ENCODE assay signal across 13 mouse cellular contexts in the genomic region with DNA sequence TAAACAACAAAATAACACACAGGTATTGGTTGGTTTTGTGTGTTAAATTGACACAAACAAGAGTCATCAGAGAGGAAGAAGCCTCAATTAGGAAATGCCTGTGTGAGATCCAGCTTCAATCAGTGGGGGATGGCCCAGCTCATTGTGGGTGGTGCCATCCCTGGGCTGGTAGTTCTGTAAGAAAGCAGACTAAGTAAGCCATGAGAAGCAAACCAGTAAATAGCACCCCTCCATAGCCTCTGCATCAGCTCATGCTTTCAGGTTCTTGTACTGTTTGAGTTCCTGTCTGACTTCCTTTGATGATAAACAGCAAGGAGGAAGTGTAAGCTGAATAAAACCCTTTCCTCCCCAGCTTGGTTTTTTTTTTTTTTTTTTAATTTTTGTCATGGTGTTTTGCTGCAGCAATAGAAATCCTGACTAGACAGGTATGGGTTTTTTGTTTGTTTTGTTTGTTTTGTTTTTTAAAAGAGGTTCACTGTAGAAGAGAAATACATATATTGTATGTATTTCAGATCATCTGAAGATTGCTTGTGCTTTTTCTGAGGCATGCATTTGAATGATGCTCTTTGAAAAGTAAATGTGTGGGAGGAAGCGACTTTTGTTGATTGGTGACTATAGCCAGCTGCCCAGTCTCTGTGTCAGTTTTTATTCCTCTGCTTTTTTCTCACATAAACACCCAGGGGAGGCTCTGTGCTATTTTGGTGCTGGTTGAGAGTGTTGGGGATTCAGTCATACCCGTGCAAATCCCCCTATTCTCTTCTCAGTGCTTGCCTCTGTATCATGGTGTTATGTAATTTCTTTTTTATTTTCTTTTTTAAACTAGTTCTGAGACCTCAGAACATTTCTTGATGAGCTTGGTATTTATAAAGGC. TPM values are rescaled to one million over a fixed set of nuclear protein-coding genes. Genes with fewer than 3 reads are reported as not detected.
DNase-seq lines count a peak whose midpoint lies in the region; ATAC-seq lines count a peak whose summit lies in the region.
"Had no signal": no experiment of that assay in that cellular context is flagged by ENCODE, and none has a peak within 500 bp of the region (broad histone marks: within the 10 kb centered on the region; RNA-seq: fewer than 3 reads in every experiment).

No protein-coding gene starts in this region.

- H3K4me1 ChIP-seq in heart, embryonic 12.5 days (replicated peaks), result peaks cover 13% of the 10 kb centered on the region
- H3K4me1 ChIP-seq in embryonic facial prominence, embryonic 10.5 days, result no peaks in the 10 kb centered on the region

- WGBS in heart, embryonic 12.5 days, result 47% methylated on average over 2 of the region's 2 CpGs
- WGBS in embryonic facial prominence, embryonic 10.5 days, result 67% methylated on average over 2 of the region's 2 CpGs

- H3K4me2 ChIP-seq in heart, embryonic 12.5 days, result no peak overlapping the region
- H3K4me2 ChIP-seq: lung, embryonic 14.5 days had no signal

- no peak for ATAC-seq in heart, embryonic 12.5 days (ENCODE audit: insufficient number of reproducible peaks, low FRiP score)
- ATAC-seq: intestine, embryonic 16.5 days; Patski had no signal

- peak; percentile 80 for DNase-seq in heart, adult 11 months
- DNase-seq in A20 (ENCODE audit: low read depth, low spot score), result peak; percentile 68
- peak; percentile 81 for DNase-seq in brain, adult 2 months (ENCODE audit: low read depth, low spot score)
- DNase-seq in right cerebral cortex, postnatal 25 days, result peak; percentile 21
- DNase-seq in neural tube, embryonic 10.5 days (ENCODE audit: extremely low spot score, low spot score), result no peak
- DNase-seq in embryonic facial prominence, embryonic 10.5 days (ENCODE audit: low spot score), result no peak
- no peak for DNase-seq in embryo, embryonic 10 days (ENCODE audit: low spot score)
- DNase-seq: adrenal gland, postnatal 10 days; heart, postnatal 4 days; lung, embryonic 14.5 days had no signal

- no peaks in the 10 kb centered on the region for H3K27me3 ChIP-seq in heart, embryonic 12.5 days (replicated peaks)
- no peaks in the 10 kb centered on the region for H3K27me3 ChIP-seq in embryonic facial prominence, embryonic 10.5 days (replicated peaks; ENCODE audit: low read depth, poor library complexity, severe bottlenecking)
- H3K27me3 ChIP-seq: Patski had no signal

- H3K27ac ChIP-seq in heart, embryonic 12.5 days (ENCODE audit: poor library complexity, severe bottlenecking), result no peak overlapping the region
- no peak overlapping the region for H3K27ac ChIP-seq in embryonic facial prominence, embryonic 10.5 days (replicated peaks)

- no peak overlapping the region for H3K4me3 ChIP-seq in heart, embryonic 12.5 days
- H3K4me3 ChIP-seq in embryonic facial prominence, embryonic 10.5 days, result no peak overlapping the region

- no peaks in the 10 kb centered on the region for H3K36me3 ChIP-seq in heart, embryonic 12.5 days
- no peaks in the 10 kb centered on the region for H3K36me3 ChIP-seq in embryonic facial prominence, embryonic 10.5 days (replicated peaks)

- H3K9me3 ChIP-seq in heart, embryonic 12.5 days (replicated peaks), result no peaks in the 10 kb centered on the region
- no peaks in the 10 kb centered on the region for H3K9me3 ChIP-seq in embryonic facial prominence, embryonic 10.5 days

- no peak overlapping the region for H3K9ac ChIP-seq in heart, embryonic 12.5 days
- H3K9ac ChIP-seq: lung, embryonic 14.5 days had no signal

RNA-seq across cellular contexts. Expression of a gene that starts 42.4 kb away (rescaled TPM):
- polyA plus RNA-seq in heart, embryonic 12.5 days (2016; fragmentation: Nextera tagmentation; extraction: Ambion mirVana), result 14.2 and 17.5 TPM in 2 replicates
- 0.69 and 0.93 TPM in 2 replicates for polyA plus RNA-seq in embryonic facial prominence, embryonic 10.5 days (2016; fragmentation: Nextera tagmentation; extraction: Ambion mirVana)

Comparison
In these comparisons a context has a peak if more than half of its experiments do, and no peak if none do; other contexts are left out.
1. DNase-seq: peak in heart, adult 11 months (single experiment), A20 (single experiment), brain, adult 2 months (single experiment) and right cerebral cortex, postnatal 25 days (single experiment); none in neural tube, embryonic 10.5 days (single experiment), embryonic facial prominence, embryonic 10.5 days (single experiment) and embryo, embryonic 10 days (single experiment).